Mouse (Mus musculus): ENCODE measurements at regions not wholly inside any gene's neighbourhood (a gene's known extent, or its start where the extent isn't known, plus 50 kb on each side); places are given as distances from the start of the nearest gene placed in this dataset.

DNA sequence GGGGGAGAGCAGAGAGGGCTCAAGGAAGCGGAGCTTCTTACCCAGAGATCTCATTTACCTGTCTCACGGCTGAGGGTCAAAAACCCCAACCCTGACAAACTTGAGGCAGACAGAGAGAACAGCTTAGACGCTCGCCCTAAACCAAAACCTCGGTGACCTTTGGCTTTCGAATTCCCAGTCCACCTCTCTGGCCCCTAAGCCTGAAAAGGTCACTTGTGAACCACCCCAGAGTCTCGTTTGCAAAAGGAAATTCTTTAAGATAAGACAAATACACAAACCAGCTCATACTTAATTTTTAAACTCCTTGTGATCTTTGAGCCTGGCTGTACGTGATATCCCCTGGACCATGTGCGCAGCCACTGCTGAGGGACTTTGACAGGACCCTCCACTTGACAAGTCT lies 250.2 kb upstream of the Dio3 start:
- TF ChIP-seq POLR2A (IDR thresholded peaks at IDR 0.05; ENCODE audit: control insufficient read depth, extremely low read depth, insufficient read depth, low read length, poor library complexity) (no peak), CTCF (IDR thresholded peaks at IDR 0.05; ENCODE audit: borderline replicate concordance, control insufficient read depth, extremely low read depth, insufficient read depth, low read length, poor library complexity) (no peak)

DNA sequence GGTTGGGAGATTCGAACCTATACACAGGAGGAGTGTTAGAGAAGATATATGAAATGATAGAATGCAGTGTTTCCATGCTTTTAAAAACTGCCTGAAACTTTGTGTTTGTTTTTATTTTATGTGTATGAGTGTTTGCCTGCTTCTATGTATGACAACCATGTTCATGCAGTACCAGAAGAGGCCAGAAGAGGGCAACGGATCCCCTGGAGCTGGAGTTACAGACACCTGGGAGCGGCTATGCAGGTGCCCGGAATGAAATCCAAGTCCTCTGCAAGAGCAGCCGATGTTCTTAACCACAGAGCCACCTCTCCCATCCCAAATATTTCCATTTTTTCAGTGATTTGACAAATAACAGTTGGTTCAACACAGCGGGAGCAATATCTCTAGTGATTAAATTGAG lies 247.5 kb upstream of the Dio3 start:
- H3K36me3 ChIP-seq (ENCODE audit: control insufficient read depth, insufficient read depth, low read length) = no peaks in the 10 kb centered on the region
- TF ChIP-seq POLR2A (IDR thresholded peaks at IDR 0.05; ENCODE audit: control insufficient read depth, extremely low read depth, insufficient read depth, low read length, poor library complexity) (no peak), CTCF (IDR thresholded peaks at IDR 0.05; ENCODE audit: borderline replicate concordance, control insufficient read depth, extremely low read depth, insufficient read depth, low read length, poor library complexity) (peak; percentile 34; the same call in 1 of the 2 replicates)
- no peaks in the 10 kb centered on the region for H3K27me3 ChIP-seq (ENCODE audit: control insufficient read depth, insufficient read depth, low read length)
- H3K4me3 ChIP-seq (ENCODE audit: control insufficient read depth, insufficient read depth, low read length) = no peak overlapping the region
- WGBS = 68% methylated on average over 6 of the region's 6 CpGs
- H3K4me1 ChIP-seq (replicated peaks; ENCODE audit: control insufficient read depth, insufficient read depth, low read length) = no peaks in the 10 kb centered on the region
- DNase-seq = peak; percentile 40
- no peak overlapping the region for H3K27ac ChIP-seq (ENCODE audit: control insufficient read depth, insufficient read depth, low read length)

More for the DNA sequence above, 250.2 kb upstream of the Dio3 start:
- Histone ChIP-seq H3K4me1 (replicated peaks; ENCODE audit: control insufficient read depth, insufficient read depth, low read length) (no peaks in the 10 kb centered on the region), H3K27me3 (ENCODE audit: control insufficient read depth, insufficient read depth, low read length) (no peaks in the 10 kb centered on the region), H3K27ac (ENCODE audit: control insufficient read depth, insufficient read depth, low read length) (no peak overlapping the region), H3K4me3 (ENCODE audit: control insufficient read depth, insufficient read depth, low read length) (no peak overlapping the region), H3K36me3 (ENCODE audit: control insufficient read depth, insufficient read depth, low read length) (no peaks in the 10 kb centered on the region)
- DNase-seq = no peak
- 89% methylated on average over 9 of the region's 9 CpGs for WGBS

DNA sequence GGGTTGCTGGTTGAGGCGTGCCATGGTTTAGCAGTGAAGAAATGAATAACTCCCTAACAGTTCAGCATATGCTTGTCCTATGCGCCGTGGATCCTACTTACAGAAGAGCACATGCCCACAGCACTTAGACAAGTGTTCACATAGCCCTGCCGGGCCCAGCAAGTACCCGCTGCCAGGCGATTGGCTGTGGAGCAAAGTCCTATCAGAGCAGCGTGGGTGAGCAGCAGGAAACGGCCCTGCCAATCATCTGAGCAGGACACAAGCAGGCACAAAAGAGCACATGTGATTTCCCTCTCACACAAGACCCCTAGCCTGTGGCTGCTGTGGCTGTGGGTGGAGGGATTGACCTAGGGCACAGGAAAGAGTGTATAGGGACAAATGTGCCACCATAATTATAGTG lies 243.7 kb upstream of the Dio3 start:
- H3K27me3 ChIP-seq (ENCODE audit: control insufficient read depth, insufficient read depth, low read length) = no peaks in the 10 kb centered on the region
- no peak for DNase-seq
- no peak for TF ChIP-seq CTCF (IDR thresholded peaks at IDR 0.05; ENCODE audit: borderline replicate concordance, control insufficient read depth, extremely low read depth, insufficient read depth, low read length, poor library complexity)
- no peak for TF ChIP-seq POLR2A (IDR thresholded peaks at IDR 0.05; ENCODE audit: control insufficient read depth, extremely low read depth, insufficient read depth, low read length, poor library complexity)
- H3K27ac ChIP-seq (ENCODE audit: control insufficient read depth, insufficient read depth, low read length) = no peak overlapping the region
- no peaks in the 10 kb centered on the region for H3K4me1 ChIP-seq (replicated peaks; ENCODE audit: control insufficient read depth, insufficient read depth, low read length)
- no peaks in the 10 kb centered on the region for H3K36me3 ChIP-seq (ENCODE audit: control insufficient read depth, insufficient read depth, low read length)
- no peak overlapping the region for H3K4me3 ChIP-seq (ENCODE audit: control insufficient read depth, insufficient read depth, low read length)
- 66% methylated on average over 8 of the region's 8 CpGs for WGBS

GRCm38 (mm10) chr12:110040682-110041081 lies 238.2 kb upstream of the Dio3 start:
- no peaks in the 10 kb centered on the region for H3K36me3 ChIP-seq (ENCODE audit: control insufficient read depth, insufficient read depth, low read length)
- no peaks in the 10 kb centered on the region for H3K27me3 ChIP-seq (ENCODE audit: control insufficient read depth, insufficient read depth, low read length)
- TF ChIP-seq CTCF (IDR thresholded peaks at IDR 0.05; ENCODE audit: borderline replicate concordance, control insufficient read depth, extremely low read depth, insufficient read depth, low read length, poor library complexity) (no peak), POLR2A (IDR thresholded peaks at IDR 0.05; ENCODE audit: control insufficient read depth, extremely low read depth, insufficient read depth, low read length, poor library complexity) (no peak)
- no peak overlapping the region for H3K4me3 ChIP-seq (ENCODE audit: control insufficient read depth, insufficient read depth, low read length)
- WGBS = 35% methylated on average over 15 of the region's 15 CpGs
- DNase-seq = no peak
- H3K4me1 ChIP-seq (replicated peaks; ENCODE audit: control insufficient read depth, insufficient read depth, low read length) = no peaks in the 10 kb centered on the region
- no peak overlapping the region for H3K27ac ChIP-seq (ENCODE audit: control insufficient read depth, insufficient read depth, low read length)

DNA sequence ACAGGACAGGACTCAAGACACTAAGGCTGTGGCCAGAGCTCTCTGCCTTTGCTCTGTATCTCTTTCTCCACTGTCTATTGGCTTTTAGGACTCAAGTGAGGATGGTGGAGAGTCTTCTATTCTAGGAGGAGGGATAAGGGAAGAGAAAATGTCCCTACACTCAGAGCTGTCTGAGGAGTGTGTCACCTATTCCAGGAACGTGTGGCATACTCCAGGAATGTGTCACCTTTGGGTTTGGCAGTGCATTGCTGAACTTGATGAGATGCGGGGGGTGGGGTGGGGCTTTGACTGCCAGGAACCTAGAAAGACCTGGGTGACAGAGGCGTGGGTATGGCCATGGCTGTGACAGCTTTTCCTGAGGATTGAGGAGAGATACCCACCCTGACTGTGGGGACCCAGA lies 237.1 kb upstream of the Dio3 start:
- TF ChIP-seq POLR2A (IDR thresholded peaks at IDR 0.05; ENCODE audit: control insufficient read depth, extremely low read depth, insufficient read depth, low read length, poor library complexity) = no peak
- no peak for TF ChIP-seq CTCF (IDR thresholded peaks at IDR 0.05; ENCODE audit: borderline replicate concordance, control insufficient read depth, extremely low read depth, insufficient read depth, low read length, poor library complexity)

GRCm38 (mm10) chr12:110044266-110044665 lies 234.6 kb upstream of the Dio3 start:
- WGBS = 76% methylated on average over 5 of the region's 5 CpGs

More for the DNA sequence above, 237.1 kb upstream of the Dio3 start:
- Histone ChIP-seq H3K4me3 (ENCODE audit: control insufficient read depth, insufficient read depth, low read length) (no peak overlapping the region), H3K27ac (ENCODE audit: control insufficient read depth, insufficient read depth, low read length) (no peak overlapping the region), H3K4me1 (replicated peaks; ENCODE audit: control insufficient read depth, insufficient read depth, low read length) (no peaks in the 10 kb centered on the region), H3K27me3 (ENCODE audit: control insufficient read depth, insufficient read depth, low read length) (no peaks in the 10 kb centered on the region), H3K36me3 (ENCODE audit: control insufficient read depth, insufficient read depth, low read length) (no peaks in the 10 kb centered on the region)
- DNase-seq = no peak
- WGBS = 77% methylated on average over 3 of the region's 3 CpGs

DNA sequence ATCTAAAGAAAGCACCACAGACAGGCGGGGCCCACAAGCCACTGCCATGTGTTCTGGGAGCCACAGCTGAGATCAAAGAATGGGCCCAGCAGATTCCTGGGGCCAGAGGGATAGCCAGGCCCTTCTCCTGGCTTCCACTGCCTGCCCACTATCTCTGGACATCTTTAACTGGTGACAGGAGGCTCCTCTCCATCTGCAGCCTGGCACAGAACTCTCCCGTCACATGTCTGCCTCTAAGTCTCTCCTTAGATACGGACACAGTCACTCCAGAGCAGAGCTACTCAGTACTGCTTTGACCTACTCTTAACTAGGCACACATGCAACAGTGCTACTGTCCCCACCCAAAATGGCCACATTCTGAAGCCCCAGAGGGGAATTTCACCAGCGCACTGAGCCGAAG lies 234.1 kb upstream of the Dio3 start:
- no peak overlapping the region for H3K4me3 ChIP-seq (ENCODE audit: control insufficient read depth, insufficient read depth, low read length)
- no peak for TF ChIP-seq POLR2A (IDR thresholded peaks at IDR 0.05; ENCODE audit: control insufficient read depth, extremely low read depth, insufficient read depth, low read length, poor library complexity)
- no peak for TF ChIP-seq CTCF (IDR thresholded peaks at IDR 0.05; ENCODE audit: borderline replicate concordance, control insufficient read depth, extremely low read depth, insufficient read depth, low read length, poor library complexity)
- 93% methylated on average over 5 of the region's 5 CpGs for WGBS
- H3K36me3 ChIP-seq (ENCODE audit: control insufficient read depth, insufficient read depth, low read length) = no peaks in the 10 kb centered on the region
- no peak for DNase-seq
- no peak overlapping the region for H3K27ac ChIP-seq (ENCODE audit: control insufficient read depth, insufficient read depth, low read length)
- no peaks in the 10 kb centered on the region for H3K27me3 ChIP-seq (ENCODE audit: control insufficient read depth, insufficient read depth, low read length)
- H3K4me1 ChIP-seq (replicated peaks; ENCODE audit: control insufficient read depth, insufficient read depth, low read length) = no peaks in the 10 kb centered on the region

More at GRCm38 (mm10) chr12:110044266-110044665, 234.6 kb upstream of the Dio3 start:
- TF ChIP-seq CTCF (IDR thresholded peaks at IDR 0.05; ENCODE audit: borderline replicate concordance, control insufficient read depth, extremely low read depth, insufficient read depth, low read length, poor library complexity) = no peak
- TF ChIP-seq POLR2A (IDR thresholded peaks at IDR 0.05; ENCODE audit: control insufficient read depth, extremely low read depth, insufficient read depth, low read length, poor library complexity) = no peak
- no peaks in the 10 kb centered on the region for H3K4me1 ChIP-seq (replicated peaks; ENCODE audit: control insufficient read depth, insufficient read depth, low read length)
- no peak for DNase-seq
- H3K27me3 ChIP-seq (ENCODE audit: control insufficient read depth, insufficient read depth, low read length) = no peaks in the 10 kb centered on the region
- no peak overlapping the region for H3K27ac ChIP-seq (ENCODE audit: control insufficient read depth, insufficient read depth, low read length)
- no peaks in the 10 kb centered on the region for H3K36me3 ChIP-seq (ENCODE audit: control insufficient read depth, insufficient read depth, low read length)
- H3K4me3 ChIP-seq (ENCODE audit: control insufficient read depth, insufficient read depth, low read length) = no peak overlapping the region

All from thymus, adult 2 months (tissue).